Mouse (Mus musculus): ENCODE data around the gene Zfr.
"Not testable (repeated sequence)": the region's sequence is repeated elsewhere in the genome, so short reads cannot be mapped to it uniquely, and the experiment has no call there.

Zfr gene

DNA sequence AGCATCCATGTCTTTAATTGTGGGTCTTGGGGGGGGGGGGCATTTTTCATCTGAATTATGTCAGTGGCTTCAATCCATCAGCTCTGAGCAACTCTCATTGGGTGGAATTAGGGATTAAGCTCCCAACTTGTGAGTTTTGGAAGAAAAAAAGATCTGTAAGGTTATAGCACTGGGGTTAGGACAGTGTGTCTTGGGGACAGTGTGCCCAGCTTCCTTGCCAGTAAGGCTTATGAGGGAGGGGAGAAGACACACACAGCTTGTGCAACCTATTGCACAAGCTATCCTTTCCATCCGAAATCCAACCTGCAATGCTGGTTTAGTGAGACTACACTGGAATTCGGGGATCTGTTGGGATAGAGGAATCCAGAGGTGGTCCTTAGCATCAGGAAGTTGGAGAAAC lies 12.8 kb upstream of the Zfr start:
- DNase-seq (ENCODE audit: low read depth, low spot score), result no peak

DNA sequence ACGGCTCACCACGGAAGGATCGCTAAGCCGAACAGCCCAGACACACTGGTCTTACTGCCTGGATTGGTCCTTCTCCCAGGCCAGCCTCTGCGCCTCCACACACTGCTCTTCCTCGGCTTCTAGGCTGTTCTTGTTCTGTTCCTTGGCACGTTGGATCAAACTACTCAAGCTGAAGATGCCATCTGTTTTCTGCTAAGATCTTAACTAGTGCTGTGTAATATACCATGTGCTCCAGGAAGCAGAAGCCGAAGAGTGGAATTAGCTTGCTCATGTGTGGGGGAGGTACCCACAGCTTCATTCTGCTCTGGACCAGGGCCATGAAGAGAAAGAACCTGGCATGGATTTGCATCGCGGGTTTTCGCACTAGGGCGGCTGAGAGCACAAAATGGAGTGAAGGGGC lies 11.2 kb upstream of the Zfr start:
- no peak for DNase-seq (ENCODE audit: low read depth, low spot score)

DNA sequence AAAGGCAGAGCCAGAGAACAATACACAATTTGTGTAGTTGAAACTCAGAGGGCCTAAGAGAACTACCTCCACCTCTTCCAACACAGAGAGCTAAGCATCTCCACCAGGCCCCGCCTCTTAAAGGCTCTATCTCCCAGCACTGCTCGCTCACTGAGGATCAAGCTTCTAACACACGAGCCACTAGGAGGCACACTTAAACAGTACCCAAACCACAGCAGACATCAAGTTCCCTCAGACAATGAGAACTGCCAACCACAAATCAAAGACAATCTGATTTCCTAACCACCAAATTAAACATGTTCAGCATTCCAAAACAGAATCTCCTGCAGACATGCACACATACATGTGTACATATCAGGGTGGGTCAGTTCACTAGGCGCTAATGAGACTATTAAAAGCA lies 9.4 kb upstream of the Zfr start:
- no peak for DNase-seq (ENCODE audit: low read depth, low spot score)

- DNase-seq (ENCODE audit: low read depth, low spot score), result not testable (repeated sequence)
Measured at GRCm38 (mm10) chr15:12108922-12109321, 8.7 kb upstream of the Zfr start.

- no peak for DNase-seq (ENCODE audit: low read depth, low spot score)
Measured at GRCm38 (mm10) chr15:12111232-12111631, 6.4 kb upstream of the Zfr start.

DNA sequence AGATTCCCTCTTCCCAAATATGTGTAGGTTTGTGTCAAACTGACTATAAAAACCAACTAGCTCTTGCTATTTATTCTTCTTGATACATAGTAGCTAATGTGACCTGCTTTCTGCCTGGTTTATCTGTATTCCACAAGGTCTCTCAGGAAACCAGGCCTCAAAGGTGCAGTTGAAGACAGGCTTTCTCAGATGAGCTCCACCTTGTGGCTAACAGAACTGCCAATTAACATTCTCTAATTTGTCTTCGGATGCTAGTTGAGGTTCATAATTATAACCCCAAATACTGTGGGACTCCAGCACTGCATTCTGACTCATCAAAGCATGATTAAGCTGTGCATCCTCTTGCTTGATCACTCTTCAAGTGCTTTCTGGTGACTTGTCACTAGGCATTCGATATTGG lies 4.2 kb upstream of the Zfr start:
- no peak for DNase-seq (ENCODE audit: low read depth, low spot score)

- no peak for DNase-seq (ENCODE audit: low read depth, low spot score)
Measured at GRCm38 (mm10) chr15:12114546-12114945, 3.1 kb upstream of the Zfr start.

DNA sequence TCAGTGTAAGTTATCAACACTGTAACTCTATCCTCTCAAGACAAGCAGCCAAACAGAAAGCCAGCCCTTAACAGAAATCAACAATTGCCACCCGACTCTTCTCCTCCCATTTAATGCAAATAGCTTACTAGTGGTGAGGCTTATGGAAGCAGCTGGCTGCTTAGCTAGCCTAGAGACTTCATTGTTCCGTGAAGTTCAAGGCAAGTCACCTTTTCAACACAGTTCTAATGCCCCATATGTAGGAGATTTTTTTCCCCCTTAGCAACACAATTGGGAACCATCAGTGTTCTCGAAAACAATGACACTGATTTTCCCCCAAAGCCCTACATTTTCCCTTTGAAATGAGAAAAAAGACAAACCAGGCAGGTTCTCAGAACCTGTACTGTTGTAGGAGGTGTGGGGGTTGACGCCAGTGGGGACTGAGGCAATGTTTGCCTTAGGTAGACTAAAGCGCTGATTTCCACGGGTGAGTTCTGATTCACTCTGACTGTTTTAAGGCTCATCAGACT lies 1.9 kb upstream of the Zfr start:
- DNase-seq (ENCODE audit: low read depth, low spot score), result no peak

DNA sequence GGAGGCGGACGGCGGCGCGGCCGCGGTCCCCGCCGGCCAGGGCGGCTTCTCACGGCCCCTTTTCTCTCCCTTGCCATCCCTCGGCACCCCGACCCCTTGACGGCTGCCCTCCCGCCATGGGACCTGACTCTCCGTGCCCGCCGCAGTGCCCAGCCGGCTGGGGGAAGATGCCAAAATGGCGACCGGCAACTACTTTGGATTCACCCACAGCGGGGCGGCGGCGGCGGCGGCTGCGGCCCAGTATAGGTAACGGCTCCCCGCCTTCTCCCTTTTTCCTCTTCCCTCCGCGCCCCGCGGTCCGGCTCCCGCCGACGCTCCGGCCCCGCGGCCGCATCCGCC lies 431 bp downstream of the Zfr start:
- DNase-seq (ENCODE audit: low read depth, low spot score), result no peak

GRCm38 (mm10) chr15:12118432-12119128 lies 949 bp downstream of the Zfr start:
- DNase-seq (ENCODE audit: low read depth, low spot score), result peak; percentile 37

DNA sequence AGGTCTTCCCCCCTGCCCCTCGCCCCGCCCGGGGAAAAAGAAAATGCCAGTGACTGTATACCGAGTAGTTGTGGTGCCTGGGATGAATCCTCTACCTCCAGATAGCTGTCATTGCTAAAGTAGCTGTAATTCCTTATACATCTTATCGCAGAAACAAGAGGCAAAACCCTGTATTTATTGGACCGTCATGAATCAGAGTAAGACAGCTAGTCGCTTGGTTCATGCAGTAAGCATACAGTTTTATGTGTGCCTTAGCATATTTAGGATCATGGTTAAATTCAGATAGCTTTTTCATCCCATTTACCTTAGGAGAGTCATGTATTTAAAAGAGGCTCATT lies 1.5 kb downstream of the Zfr start:
- peak; percentile 36 for DNase-seq (ENCODE audit: low read depth, low spot score)

DNA sequence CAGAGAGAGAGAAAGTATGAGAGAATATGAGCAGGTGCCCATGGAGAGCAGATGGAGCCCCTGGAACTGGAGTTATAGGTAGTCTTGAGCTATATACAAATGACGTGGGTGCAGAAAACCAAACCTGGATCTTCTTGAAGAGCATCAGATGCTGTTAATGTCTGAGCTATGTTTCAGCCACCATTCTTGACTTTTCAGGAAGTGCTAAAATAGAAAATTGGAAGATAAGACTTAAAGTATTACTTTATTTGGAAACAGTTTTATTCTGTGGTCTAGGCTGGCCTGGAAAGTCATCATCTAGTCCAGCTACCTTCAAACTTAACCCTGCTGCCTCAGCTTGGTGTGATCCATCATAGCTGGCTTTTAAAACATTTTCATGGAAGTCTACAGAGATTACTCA lies 7.3 kb downstream of the Zfr start:
- DNase-seq (ENCODE audit: low read depth, low spot score), result no peak

DNA sequence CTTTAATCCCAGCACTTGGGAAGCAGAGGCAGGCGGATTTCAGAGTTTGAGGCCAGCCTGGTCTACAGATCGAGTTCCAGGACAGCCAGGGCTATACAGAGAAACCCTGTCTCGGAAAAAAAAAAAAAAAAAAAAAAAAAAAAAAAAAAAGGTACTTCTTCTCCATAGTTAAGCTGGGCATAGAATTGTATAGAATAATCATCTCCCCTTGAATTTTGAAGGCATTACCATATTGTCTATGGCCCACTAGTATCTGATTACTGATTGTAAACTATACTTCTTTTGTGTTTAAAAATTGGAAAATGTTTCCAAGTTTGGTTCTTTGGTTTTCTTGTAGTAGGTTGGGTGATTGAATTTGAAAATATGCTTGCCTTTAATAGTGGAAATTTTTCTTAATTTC lies 13.2 kb downstream of the Zfr start:
- not testable (repeated sequence) for DNase-seq (ENCODE audit: low read depth, low spot score)

- DNase-seq (ENCODE audit: low read depth, low spot score), result no peak
Measured at GRCm38 (mm10) chr15:12134546-12134945, 16.9 kb downstream of the Zfr start.

GRCm38 (mm10) chr15:12135368-12135767 lies 17.7 kb downstream of the Zfr start:
- no peak for DNase-seq (ENCODE audit: low read depth, low spot score)

GRCm38 (mm10) chr15:12136371-12136770 lies 18.7 kb downstream of the Zfr start:
- no peak for DNase-seq (ENCODE audit: low read depth, low spot score)

DNA sequence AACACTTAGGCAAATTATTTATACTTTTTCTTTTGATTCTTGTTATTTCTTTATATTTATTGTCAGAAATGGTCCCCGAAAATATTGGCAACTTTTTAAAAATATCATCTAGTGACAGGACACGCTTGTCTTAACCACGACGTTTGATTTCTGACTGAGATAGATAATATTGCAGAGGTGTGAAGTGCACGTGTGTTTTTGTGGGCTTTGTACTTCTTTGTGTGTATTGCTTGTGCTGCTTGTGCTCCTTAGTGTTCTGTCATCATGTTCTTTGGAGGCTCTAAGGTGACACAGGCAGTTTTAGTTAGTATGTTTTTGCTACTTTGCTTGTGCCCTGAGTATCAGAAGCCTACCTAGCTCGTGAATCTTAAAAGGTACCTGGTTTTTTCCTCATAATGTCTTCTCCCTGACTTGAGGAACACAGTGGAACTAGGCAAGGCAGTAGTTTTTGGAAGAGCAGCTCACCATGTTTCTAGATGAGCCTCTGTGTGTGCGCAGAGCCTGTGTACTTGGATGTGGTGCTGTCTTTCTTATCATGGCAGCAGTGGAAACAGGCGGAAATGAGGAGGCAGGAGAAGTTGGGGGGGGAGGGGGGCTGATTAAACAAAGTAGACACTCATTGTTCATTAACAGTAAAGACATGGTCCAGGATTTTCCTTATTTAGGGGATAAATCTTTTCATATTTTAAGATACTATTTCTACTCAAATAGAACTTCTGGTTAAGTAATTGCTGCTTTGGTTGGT lies 23.5 kb downstream of the Zfr start:
- DNase-seq (ENCODE audit: low read depth, low spot score), result no peak

GRCm38 (mm10) chr15:12147423-12147822 lies 29.8 kb downstream of the Zfr start:
- DNase-seq (ENCODE audit: low read depth, low spot score), result no peak

GRCm38 (mm10) chr15:12149501-12149900 lies 31.9 kb downstream of the Zfr start:
- DNase-seq (ENCODE audit: low read depth, low spot score), result no peak

GRCm38 (mm10) chr15:12153747-12154146 lies 36.1 kb downstream of the Zfr start:
- DNase-seq (ENCODE audit: low read depth, low spot score), result no peak

DNA sequence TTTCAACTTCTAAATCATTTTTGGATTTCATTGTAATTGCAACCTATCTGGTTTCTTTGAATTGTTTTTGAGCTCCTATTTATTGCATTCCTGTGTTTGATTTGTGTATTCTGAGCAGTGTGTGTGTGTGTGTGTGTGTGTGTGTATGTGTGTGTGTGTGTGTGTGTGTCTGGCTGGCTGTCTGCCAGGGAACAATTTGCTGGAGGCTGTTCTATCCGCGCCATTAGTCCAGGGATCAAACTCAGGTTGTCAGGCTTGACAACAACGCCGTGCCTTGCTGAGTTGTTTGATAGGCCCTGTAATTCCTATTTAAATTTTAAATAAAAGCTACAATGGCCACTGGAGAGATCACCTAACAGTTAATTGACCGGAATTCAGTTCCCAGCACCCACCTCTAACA lies 60.5 kb downstream of the Zfr start:
- no peak for DNase-seq (ENCODE audit: low read depth, low spot score)

DNA sequence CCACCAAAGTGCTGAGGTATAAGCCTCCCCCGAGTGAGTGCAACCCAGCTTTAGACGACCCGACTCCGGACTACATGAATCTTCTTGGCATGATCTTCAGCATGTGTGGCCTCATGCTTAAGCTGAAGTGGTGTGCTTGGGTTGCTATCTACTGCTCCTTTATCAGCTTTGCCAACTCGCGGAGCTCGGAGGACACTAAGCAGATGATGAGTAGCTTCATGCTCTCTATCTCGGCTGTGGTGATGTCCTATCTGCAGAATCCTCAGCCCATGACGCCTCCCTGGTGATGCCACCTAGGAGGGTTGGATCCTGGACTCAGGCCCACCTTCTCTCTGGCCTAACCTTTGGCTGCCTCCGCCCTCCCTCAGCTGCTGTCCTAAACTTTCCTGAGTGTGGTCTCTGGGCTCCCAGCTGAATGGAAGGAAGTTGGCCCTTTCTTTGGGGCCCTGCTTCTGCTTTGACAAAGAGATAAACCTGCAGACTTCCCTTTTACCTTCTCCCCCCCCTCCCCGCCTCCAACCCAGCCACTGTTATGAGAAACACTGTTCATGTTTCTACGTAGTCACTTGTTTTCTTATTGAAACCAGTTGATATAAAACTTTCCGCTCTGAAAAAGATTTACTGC lies 63.7 kb downstream of the Zfr start:
- DNase-seq (ENCODE audit: low read depth, low spot score), result not testable (repeated sequence)

Data from c-Kit-negative CD71-positive TER-119-positive erythroid progenitor cells, embryonic 14.5 days (primary cell).